Mouse (Mus musculus) urinary bladder, postnatal 25 days (tissue): Measurements from ENCODE around the gene Slc5a11.

Source experiments
- DNase-seq: peaks from one replicate; pipeline ENCODE4 v3.0.0; 2022; ENCODE audit warnings: low spot score

The Slc5a11 gene

GRCm38 (mm10) chr7:123212316-123212715 lies 2.3 kb upstream of the Slc5a11 start:
- no peak for DNase-seq

DNA sequence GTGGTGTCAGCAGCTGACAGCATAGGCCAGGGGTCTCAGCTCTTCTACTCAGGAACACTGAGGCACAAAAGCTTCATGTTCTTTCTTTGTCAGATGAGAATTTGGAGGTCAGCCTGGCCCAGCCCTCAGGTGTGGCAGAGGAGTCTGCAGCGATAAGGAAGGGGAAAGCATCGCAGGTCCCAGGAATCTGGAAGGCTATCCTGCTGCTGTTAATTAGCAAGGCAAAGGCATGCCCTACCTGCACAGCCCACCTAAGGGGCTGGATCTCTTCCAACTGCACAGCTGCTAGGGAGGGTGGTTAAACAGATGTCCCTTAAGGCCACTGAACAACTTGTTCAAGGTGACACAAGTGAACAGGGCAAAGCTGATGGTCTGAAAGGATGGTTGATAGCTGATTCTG lies 558 bp downstream of the Slc5a11 start:
- DNase-seq: no peak

DNA sequence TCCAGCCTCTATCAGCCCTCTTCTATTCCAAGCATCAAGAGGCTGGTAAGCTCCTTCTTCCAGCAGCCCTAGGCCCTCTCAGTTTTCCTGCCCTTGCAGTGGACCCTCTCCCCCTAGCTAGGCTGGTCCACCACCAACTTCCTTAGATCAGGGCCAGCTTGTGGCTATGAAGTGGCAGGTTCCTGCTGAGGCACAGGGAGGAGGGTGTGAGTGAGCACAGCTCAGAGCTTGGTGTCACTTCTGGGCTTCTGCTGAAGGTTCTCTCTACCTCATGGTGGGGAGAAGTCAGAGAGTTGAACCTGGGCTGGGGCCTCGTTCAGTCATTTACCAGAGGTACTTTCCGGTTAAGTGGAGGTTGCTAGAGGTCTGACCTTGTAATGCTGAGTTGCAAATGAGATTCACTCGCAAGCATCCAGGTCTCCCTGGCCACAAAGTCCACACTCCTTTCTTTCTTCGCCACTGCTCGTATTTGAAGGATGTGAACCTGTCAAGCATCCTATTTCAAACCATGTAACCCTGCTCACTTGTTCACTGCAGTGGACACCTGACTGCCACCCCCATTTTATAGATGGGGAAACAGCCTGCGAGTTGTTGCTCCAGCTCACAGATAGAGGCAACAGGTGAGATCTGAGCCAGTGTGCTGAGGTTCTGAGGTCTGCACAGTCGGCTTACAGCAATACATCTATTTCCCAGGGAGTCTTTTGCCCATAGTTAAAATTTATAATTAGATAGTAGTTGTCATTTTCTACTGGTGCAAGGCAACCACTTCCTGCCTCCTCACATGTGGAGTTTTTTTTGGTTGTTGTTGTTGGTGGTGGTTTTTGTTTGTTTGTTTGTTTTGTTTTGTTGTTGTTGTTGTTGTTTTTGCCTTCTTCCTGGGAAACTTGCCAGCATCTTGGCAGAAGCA lies 3.1 kb downstream of the Slc5a11 start:
- no peak for DNase-seq

- no peak for DNase-seq
These were observed 4.0 kb downstream of the Slc5a11 start for GRCm38 (mm10) chr7:123218620-123219019.

- no peak for DNase-seq
These were observed 5.4 kb downstream of the Slc5a11 start for GRCm38 (mm10) chr7:123219781-123220632.

DNA sequence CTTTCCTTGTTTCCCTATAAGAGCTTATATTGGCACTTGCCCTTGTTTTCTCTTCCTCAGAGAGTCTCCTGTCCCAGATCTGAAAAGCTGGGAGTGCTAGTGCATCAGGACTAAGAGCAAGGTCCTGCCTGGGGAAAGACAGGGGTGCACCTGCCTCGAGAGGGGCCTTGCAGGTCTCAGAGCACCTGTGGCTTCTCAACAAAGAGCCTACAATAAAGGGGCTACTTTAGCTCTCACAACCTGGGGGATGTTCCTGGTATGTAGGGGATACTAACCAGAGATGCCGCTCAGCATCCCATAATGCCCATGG lies 6.0 kb downstream of the Slc5a11 start:
- no peak for DNase-seq

- DNase-seq: no peak
These were observed 9.5 kb downstream of the Slc5a11 start for GRCm38 (mm10) chr7:123224076-123224475.

DNA sequence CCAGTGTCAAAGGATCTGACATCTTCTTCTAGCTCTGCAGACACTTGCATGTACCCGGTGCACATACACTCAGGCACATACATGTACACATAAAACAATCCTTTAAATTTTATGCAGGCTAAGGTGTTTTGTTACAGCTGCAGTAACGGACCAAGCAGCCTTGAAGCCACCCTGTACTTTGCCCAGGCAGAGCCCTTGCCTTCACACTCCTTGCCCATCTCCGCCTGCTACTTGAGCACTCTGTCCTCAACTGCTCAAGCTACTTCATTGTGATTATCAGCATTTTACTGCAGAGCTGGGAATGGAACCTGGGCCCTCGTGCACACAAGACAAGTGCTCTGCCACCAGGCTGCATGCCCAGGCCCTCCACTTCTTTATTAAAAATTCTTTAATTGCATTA lies 10.6 kb downstream of the Slc5a11 start:
- no peak for DNase-seq

DNA sequence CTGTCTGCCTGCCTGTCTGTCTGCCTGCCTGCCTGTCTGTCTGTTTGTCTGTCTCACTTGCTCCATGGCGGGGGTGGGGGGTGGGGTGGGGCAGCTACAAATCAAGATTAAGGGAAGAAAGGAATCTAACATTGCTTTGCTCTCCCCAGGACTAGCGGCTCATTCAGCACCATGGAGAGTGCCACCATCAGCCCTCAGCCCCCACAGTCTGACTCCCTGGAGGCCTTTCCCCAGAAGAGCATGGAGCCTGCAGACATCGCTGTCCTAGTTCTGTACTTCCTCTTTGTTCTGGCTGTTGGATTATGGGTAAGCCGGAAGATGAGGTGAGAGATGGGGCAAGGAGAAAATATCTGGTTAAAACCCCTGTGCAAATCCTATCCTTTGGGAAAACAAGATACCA lies 20.9 kb downstream of the Slc5a11 start:
- DNase-seq: no peak

DNA sequence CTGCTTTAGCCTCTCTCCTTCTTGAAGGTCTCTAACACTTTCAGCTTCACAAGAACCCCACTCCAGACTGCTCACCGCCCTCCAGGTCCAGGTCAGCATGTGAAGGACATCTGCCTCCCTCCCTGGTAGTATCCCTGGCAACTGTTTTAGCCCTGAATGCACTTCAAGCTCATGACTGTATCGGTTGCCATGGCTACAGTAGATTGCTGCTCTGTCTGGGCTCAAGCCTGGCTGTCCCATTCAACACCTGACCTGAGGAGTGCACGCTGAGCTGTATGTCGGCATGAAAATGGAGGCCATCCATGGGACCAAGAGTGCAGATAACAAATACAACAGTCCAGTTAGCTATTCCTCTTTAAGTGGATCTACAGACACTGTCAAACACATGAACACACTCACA lies 24.0 kb downstream of the Slc5a11 start:
- DNase-seq: no peak

- no peak for DNase-seq
These were observed 25.5 kb downstream of the Slc5a11 start for GRCm38 (mm10) chr7:123240064-123240463.

DNA sequence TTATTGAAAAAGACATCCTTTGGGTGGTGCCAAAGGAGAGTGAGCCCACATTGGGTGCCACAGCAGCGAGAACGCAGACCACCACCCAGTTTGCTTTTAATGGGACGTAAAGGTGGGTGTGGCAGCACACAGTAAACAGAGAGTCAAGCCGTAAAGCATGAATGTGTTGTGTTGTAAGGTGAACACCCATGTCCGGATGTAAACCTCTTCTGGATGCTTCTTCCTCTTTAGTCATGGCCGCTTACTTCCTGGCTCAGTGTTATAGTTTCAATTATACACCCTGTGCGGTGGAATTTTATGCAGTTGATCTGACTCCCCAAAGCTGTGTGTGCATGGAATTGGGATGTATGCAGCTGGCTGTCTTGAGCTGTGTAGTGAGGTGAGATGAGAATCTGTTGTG lies 27.7 kb downstream of the Slc5a11 start:
- DNase-seq: no peak

DNA sequence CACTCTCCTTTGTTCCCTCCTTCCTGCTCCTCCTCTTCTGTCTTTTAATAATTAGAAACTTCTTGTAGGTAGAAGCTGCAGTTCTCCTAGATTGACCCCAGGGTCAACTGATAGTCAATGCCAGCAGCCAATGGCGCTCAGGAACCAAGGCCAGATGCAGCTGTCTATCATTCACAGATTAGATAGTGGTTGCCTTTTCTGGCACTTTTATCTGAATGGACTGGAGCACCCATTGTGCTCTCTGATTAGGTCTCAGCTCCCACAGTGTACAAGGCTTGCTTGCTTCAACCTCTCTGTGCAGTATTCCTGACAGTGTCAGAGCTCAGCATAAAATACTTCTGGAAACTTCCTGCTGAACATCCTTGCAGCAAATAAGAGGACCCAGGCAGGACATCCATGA lies 30.3 kb downstream of the Slc5a11 start:
- no peak for DNase-seq

DNA sequence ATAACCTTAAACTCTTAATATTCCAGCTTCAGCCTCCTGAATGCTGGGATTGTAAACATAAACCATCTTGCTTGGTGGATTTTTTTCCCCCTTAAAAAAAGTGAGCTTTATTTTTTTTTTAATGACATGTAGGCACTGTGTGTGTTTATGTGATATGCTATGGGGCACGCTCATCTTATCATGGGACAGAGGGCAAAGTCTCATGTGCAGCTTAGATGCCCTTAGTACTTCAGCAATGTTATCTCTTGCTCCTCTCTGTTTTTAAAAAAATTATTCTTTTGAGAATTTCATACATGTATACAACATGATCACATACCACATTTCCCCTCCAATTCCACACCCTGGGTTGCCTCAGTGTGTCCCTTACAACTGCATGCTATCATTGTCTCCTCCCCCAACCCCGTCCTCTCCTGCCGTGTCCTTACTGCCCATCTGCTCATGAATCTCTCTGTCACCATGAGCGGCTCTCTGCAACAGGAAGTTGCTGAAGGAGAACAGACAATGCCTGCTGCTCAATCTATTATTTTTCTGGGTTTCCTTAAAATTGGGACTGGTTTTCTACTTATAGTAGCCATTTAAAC lies 32.0 kb downstream of the Slc5a11 start:
- no peak for DNase-seq

GRCm38 (mm10) chr7:123248166-123248565 lies 33.6 kb downstream of the Slc5a11 start:
- DNase-seq: no peak

DNA sequence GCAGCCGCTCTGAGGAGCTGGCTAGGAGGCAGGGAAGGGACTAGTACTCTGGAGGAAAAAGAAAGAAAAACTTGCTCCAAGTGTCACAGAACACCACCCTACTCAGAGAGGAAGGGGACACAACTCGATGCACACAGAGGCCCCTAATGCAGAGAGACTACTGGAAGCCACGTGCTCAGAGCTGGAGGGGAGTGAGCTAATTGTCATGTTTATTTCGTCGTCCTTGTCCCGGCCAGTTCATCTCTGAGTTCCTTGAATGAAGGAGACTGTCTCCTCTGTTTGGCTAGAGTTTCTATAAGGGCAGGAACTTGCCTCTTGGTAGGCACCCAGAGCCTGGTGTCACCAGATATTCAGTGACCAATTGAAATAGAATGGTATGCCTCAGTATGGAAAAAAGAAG lies 36.8 kb downstream of the Slc5a11 start:
- no peak for DNase-seq

DNA sequence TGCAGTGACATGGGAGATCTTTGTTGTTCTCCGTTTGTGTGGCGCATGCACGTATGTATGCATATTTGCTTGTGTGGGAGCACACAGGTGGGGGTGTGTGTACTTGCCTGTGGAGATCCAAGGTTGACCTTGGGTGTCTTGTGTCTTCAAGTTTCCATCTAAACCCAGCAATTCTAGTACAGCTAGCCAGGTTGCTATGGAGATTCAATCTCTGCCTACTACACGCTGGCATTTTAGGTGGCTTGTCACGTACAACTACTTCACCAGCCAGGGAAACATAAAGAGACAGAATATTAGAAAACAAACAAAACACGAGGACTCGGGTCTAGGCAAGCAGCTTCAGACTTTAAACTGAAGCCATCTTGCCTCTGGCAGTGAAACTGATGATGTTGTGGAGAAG lies 38.8 kb downstream of the Slc5a11 start:
- no peak for DNase-seq

- no peak for DNase-seq
These were observed 39.8 kb downstream of the Slc5a11 start for GRCm38 (mm10) chr7:123254196-123254970.

DNA sequence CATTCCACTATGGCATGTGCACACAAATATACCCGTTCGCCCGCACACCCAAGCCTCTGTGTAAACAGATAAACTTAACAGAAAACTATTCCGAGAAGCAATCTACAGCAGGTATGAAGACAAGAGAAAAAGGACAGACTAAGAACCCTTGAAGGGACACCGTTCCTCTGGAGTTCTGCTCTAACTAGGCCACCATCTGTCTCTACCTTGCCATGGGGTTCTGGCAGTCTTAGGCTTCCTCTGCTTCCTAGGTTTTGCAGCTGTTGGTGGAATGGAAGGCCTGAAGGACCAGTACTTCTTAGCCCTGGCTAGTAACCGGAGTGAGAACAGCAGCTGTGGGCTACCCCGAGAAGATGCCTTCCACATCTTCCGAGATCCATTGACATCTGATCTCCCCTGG lies 43.5 kb downstream of the Slc5a11 start:
- DNase-seq: no peak

DNA sequence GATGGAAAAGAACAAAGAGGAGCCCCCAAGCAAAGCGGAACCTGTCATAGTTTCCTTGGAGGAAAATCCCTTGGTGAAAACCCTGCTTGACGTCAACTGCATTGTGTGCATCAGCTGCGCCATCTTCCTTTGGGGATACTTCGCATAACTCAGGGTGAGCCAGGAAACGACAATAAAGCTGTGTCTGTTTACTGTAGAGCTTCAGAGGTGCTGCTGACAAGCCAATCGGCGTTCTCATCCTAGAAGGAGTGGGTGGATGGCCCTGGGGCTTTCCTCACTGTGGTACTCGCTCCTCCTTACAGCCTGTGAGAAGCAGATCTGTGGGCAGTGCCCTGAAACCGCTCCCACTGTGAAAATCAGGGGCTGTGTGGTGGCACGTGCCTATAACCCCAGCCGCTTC lies 58.5 kb downstream of the Slc5a11 start:
- DNase-seq: no peak

DNA sequence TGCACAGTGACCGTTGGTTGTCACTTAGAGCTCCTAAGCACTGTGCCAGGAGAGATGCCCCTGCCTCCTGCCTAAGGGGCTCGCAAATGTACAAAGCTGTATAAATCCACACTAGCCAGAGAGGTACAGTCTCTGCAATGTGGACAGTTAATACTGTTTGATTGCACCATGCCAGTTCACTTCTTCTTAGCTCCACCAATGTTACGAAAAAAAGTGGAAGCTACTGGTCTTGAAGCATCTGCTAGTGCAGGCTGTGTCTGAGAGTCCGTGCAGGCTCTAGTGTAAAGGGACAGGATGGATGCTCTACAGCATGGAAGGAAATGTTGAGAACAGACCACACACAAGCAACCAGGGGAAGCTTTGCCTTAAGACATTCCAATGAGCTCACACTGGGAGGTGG lies 62.0 kb downstream of the Slc5a11 start:
- no peak for DNase-seq

- DNase-seq: no peak
These were observed 65.2 kb downstream of the Slc5a11 start for GRCm38 (mm10) chr7:123279797-123280196.
